Comparison of ENCODE assay signal across 18 mouse cellular contexts in the genomic region with DNA sequence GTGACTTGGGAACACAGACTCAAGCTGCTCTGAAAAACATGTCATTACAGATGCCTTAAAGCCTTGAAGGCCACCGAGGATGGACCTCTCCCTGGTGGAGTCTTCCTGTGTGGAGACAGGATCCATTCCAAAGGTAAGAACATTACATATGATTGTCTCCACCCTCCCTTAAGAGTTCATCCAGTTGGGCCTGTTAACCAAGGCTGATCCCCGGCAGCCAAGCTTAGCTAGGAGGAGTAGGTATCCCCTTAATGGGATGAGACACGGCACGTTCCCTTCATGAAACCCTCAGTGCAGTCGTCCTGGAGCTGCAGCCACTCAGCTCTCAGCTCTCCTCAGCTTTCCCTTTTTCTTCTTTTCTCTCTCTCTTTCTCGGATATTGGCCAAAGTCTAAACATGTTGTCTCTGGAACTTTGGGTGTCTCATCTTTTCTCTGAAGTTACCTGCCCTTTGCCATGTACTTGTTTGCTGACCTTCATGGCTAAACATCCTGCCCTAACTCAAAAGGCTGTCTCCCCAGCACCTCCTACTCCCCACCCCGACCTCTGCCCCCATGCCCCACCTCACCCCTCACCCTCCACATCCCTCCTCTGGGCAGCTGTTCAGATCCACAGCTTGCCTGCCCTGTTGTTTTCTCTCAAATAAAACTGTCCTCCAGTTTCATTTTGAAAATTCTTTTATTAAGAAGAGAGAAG. TPM values are rescaled to one million over a fixed set of nuclear protein-coding genes. Genes with fewer than 3 reads are reported as not detected.
A peak's percentile ranks its signal among the peaks of the same experiment; 100 is the strongest.
DNase-seq lines count a peak whose midpoint lies in the region; ATAC-seq and TF ChIP-seq lines count a peak whose summit lies in the region.
"Had no signal": no experiment of that assay in that cellular context is flagged by ENCODE, and none has a peak within 500 bp of the region (broad histone marks: within the 10 kb centered on the region; RNA-seq: fewer than 3 reads in every experiment).

No protein-coding gene starts in this region.

- no peak for TF ChIP-seq POLR2A in bone marrow macrophage, adult 2 months (IDR thresholded peaks at IDR 0.05; ENCODE audit: borderline replicate concordance, low read depth, low read length)
- no peak for TF ChIP-seq POLR2A in cerebellum, adult 2 months (IDR thresholded peaks at IDR 0.05; ENCODE audit: borderline replicate concordance, insufficient read depth, low read length)
- no peak for TF ChIP-seq POLR2A in lung, adult 2 months (IDR thresholded peaks at IDR 0.05; ENCODE audit: borderline replicate concordance, extremely low read depth, low read depth, low read length)

- H3K4me3 ChIP-seq in C2C12 (ENCODE audit: insufficient read depth, poor library complexity, severe bottlenecking), result no peak overlapping the region
- no peak overlapping the region for H3K4me3 ChIP-seq in bone marrow macrophage, adult 2 months (ENCODE audit: insufficient read depth, low read length)
- H3K4me3 ChIP-seq in liver, embryonic 12.5 days, result no peak overlapping the region
- H3K4me3 ChIP-seq in liver, embryonic 16.5 days (ENCODE audit: low read depth, low read length), result no peak overlapping the region
- H3K4me3 ChIP-seq in cerebellum, adult 2 months (replicated peaks; ENCODE audit: insufficient read depth, low read depth, low read length), result no peak overlapping the region
- H3K4me3 ChIP-seq in lung, adult 2 months (replicated peaks; ENCODE audit: extremely low read depth, low read depth, low read length), result no peak overlapping the region
- H3K4me3 ChIP-seq: embryonic facial prominence, embryonic 12.5 days; forebrain, embryonic 15.5 days; heart, embryonic 12.5 days; hindbrain, embryonic 15.5 days had no signal

- H3K4me2 ChIP-seq in liver, embryonic 12.5 days, result no peak overlapping the region
- no peak overlapping the region for H3K4me2 ChIP-seq in liver, embryonic 16.5 days (ENCODE audit: low read depth, low read length)
- H3K4me2 ChIP-seq: embryonic facial prominence, embryonic 12.5 days; forebrain, embryonic 15.5 days; heart, embryonic 12.5 days; hindbrain, embryonic 15.5 days had no signal

- H3K27ac ChIP-seq in bone marrow macrophage, adult 2 months (ENCODE audit: insufficient read depth, low read depth, low read length), result peak overlapping the region; percentile 47
- peak overlapping the region; percentile 65; the same call in 1 of the 2 replicates for H3K27ac ChIP-seq in liver, embryonic 12.5 days
- peak overlapping the region; percentile 29; the same call in 1 of the 2 replicates for H3K27ac ChIP-seq in liver, embryonic 16.5 days (ENCODE audit: low read length)
- no peak overlapping the region for H3K27ac ChIP-seq in cerebellum, adult 2 months (ENCODE audit: insufficient read depth, low read length)
- H3K27ac ChIP-seq: embryonic facial prominence, embryonic 12.5 days; forebrain, embryonic 15.5 days; hindbrain, embryonic 15.5 days had no signal

- no peaks in the 10 kb centered on the region for H3K79me3 ChIP-seq in C2C12 (ENCODE audit: low read depth)

- H3K79me2 ChIP-seq in C2C12 (ENCODE audit: control insufficient read depth, insufficient read depth), result no peaks in the 10 kb centered on the region

- TF ChIP-seq CTCF in C2C12 (IDR thresholded peaks at IDR 0.05; ENCODE audit: control insufficient read depth, insufficient read depth, insufficient read length), result no peak
- no peak for TF ChIP-seq CTCF in bone marrow macrophage, adult 2 months (IDR thresholded peaks at IDR 0.05; ENCODE audit: low read depth, low read length)
- TF ChIP-seq CTCF in cerebellum, adult 2 months (IDR thresholded peaks at IDR 0.05; ENCODE audit: borderline replicate concordance, insufficient read depth, low read depth, low read length), result no peak
- no peak for TF ChIP-seq CTCF in lung, adult 2 months (IDR thresholded peaks at IDR 0.05; ENCODE audit: insufficient read depth, low read length)

- no peak for DNase-seq in cerebellum, adult 2 months
- DNase-seq in right cerebral cortex, adult 2 months (ENCODE audit: low spot score in 2 of 2), result no peak
- no peak for DNase-seq in thymus, postnatal 14 days
- DNase-seq in lung, adult 2 months, result no peak
- DNase-seq: cerebellum, adult 11 months; cerebellum, postnatal 25 days; gastrocnemius, postnatal 10 days; heart, postnatal 36 days had no signal

- no peaks in the 10 kb centered on the region for H3K9me3 ChIP-seq in liver, embryonic 12.5 days (replicated peaks)
- no peaks in the 10 kb centered on the region for H3K9me3 ChIP-seq in liver, embryonic 16.5 days (replicated peaks; ENCODE audit: control insufficient read depth, low read length)
- H3K9me3 ChIP-seq: embryonic facial prominence, embryonic 12.5 days; forebrain, embryonic 15.5 days; G1E; heart, embryonic 12.5 days; hindbrain, embryonic 15.5 days had no signal

- WGBS in liver, embryonic 12.5 days (ENCODE audit: insufficient replicate concordance), result 48% methylated on average over 7 of the region's 7 CpGs
- 40% methylated on average over 7 of the region's 7 CpGs for WGBS in liver, embryonic 16.5 days (ENCODE audit: insufficient replicate concordance)
- 84% methylated on average over 7 of the region's 7 CpGs for WGBS in cerebellum, adult 2 months
- 58% methylated on average over 7 of the region's 7 CpGs for WGBS in lung, adult 2 months

- H3K36me3 ChIP-seq in C2C12 (ENCODE audit: control insufficient read depth, insufficient read depth), result no peaks in the 10 kb centered on the region
- H3K36me3 ChIP-seq in liver, embryonic 12.5 days, result no peaks in the 10 kb centered on the region
- no peaks in the 10 kb centered on the region for H3K36me3 ChIP-seq in liver, embryonic 16.5 days (ENCODE audit: control insufficient read depth, insufficient read depth)
- H3K36me3 ChIP-seq: embryonic facial prominence, embryonic 12.5 days; forebrain, embryonic 15.5 days; G1E; heart, embryonic 12.5 days; hindbrain, embryonic 15.5 days had no signal

- H3ac ChIP-seq in C2C12 (ENCODE audit: control insufficient read depth, insufficient read length, low read depth), result no peak overlapping the region

- no peak overlapping the region for H3K9ac ChIP-seq in liver, embryonic 12.5 days
- H3K9ac ChIP-seq in liver, embryonic 16.5 days (ENCODE audit: low read depth, low read length), result no peak overlapping the region
- H3K9ac ChIP-seq: embryonic facial prominence, embryonic 12.5 days; forebrain, embryonic 15.5 days; heart, embryonic 12.5 days; hindbrain, embryonic 15.5 days had no signal

- H3K27me3 ChIP-seq in C2C12 (ENCODE audit: control insufficient read depth, insufficient read depth, insufficient read length), result no peaks in the 10 kb centered on the region
- H3K27me3 ChIP-seq in liver, embryonic 12.5 days (replicated peaks), result no peaks in the 10 kb centered on the region
- H3K27me3 ChIP-seq in liver, embryonic 16.5 days (ENCODE audit: control insufficient read depth, insufficient read depth, low read depth, low read length), result no peaks in the 10 kb centered on the region
- H3K27me3 ChIP-seq in cerebellum, adult 2 months (ENCODE audit: control insufficient read depth, insufficient read depth, low read length), result no peaks in the 10 kb centered on the region
- H3K27me3 ChIP-seq: embryonic facial prominence, embryonic 12.5 days; forebrain, embryonic 15.5 days; heart, embryonic 12.5 days; hindbrain, embryonic 15.5 days had no signal

- ATAC-seq in liver, embryonic 12.5 days, result peak; percentile 58
- ATAC-seq in liver, embryonic 16.5 days (ENCODE audit: low read depth), result peak; percentile 68
- ATAC-seq: CD4-positive, CD25-positive, alpha-beta regulatory T cell, adult 4 months; forebrain, embryonic 15.5 days had no signal

- peaks cover 34% of the 10 kb centered on the region for H3K4me1 ChIP-seq in bone marrow macrophage, adult 2 months (ENCODE audit: control insufficient read depth, insufficient read depth, low read length)
- 0 out of 2 replicates have a peak, but pooled peaks cover 4% of the 10 kb centered on the region for H3K4me1 ChIP-seq in liver, embryonic 12.5 days
- H3K4me1 ChIP-seq in liver, embryonic 16.5 days (ENCODE audit: control insufficient read depth, low read depth, low read length), result no peaks in the 10 kb centered on the region; the same call in 1 of the 2 replicates
- H3K4me1 ChIP-seq in cerebellum, adult 2 months (ENCODE audit: control insufficient read depth, insufficient read depth, low read length), result peaks cover 7% of the 10 kb centered on the region; the same call in 1 of the 2 replicates
- no peaks in the 10 kb centered on the region for H3K4me1 ChIP-seq in lung, adult 2 months (ENCODE audit: control insufficient read depth, insufficient read depth, low read length)
- H3K4me1 ChIP-seq: embryonic facial prominence, embryonic 12.5 days; forebrain, embryonic 15.5 days; heart, embryonic 12.5 days had no signal

TF ChIP-seq in C2C12, 6 proteins besides CTCF, POLR2A, EP300 and RAD21:
- TF ChIP-seq MAX (IDR thresholded peaks at IDR 0.05) (no peak), MYOG (IDR thresholded peaks at IDR 0.05; ENCODE audit: control insufficient read depth, extremely low read depth, insufficient read length) (no peak), CEBPB (IDR thresholded peaks at IDR 0.05; ENCODE audit: low read depth) (no peak), MYOD1 (IDR thresholded peaks at IDR 0.05; ENCODE audit: control insufficient read depth, insufficient read length, low read depth) (peak; percentile 50), FOSL1 (IDR thresholded peaks at IDR 0.05; ENCODE audit: insufficient read depth, low read length, poor library complexity, severe bottlenecking) (no peak), USF1 (IDR thresholded peaks at IDR 0.05; ENCODE audit: low read depth) (no peak)

RNA-seq across cellular contexts. Expression of a gene that starts 49.2 kb away (rescaled TPM):
- polyA plus RNA-seq in C2C12 (2012; fragmentation: generic; extraction: Trizol), result 0.09 TPM
- 0.58 and 1.1 TPM in 2 replicates for polyA plus RNA-seq in bone marrow macrophage, adult 2 months (2012; ENCODE audit: insufficient read depth, insufficient read length, missing spikeins)
- 0.23 and 0.35 TPM in 2 replicates for polyA plus RNA-seq in liver, embryonic 12.5 days (2016; fragmentation: Nextera tagmentation; extraction: Ambion mirVana)
- 0.08 and 0.11 TPM in 2 replicates for polyA plus RNA-seq in liver, embryonic 16.5 days (2015; fragmentation: Nextera tagmentation; extraction: Ambion mirVana)
- polyA plus RNA-seq in cerebellum, adult 2 months (2012; rRNA removed), result 0.36 and 0.38 TPM in 2 replicates
- 0.50 and 0.60 TPM in 2 replicates for polyA plus RNA-seq in lung, adult 2 months (2012; rRNA removed)
- polyA plus RNA-seq: CD4-positive, CD25-positive, alpha-beta regulatory T cell, adult 4 months; G1E; heart, embryonic 12.5 days had no signal
